Mouse (Mus musculus): Measurements from ENCODE around the gene Slc41a2. TPM values are rescaled to one million over a fixed set of nuclear protein-coding genes. Genes with fewer than 3 reads are reported as not detected.
"Not testable (repeated sequence)": the region's sequence is repeated elsewhere in the genome, so short reads cannot be mapped to it uniquely, and the experiment has no call there.

Slc41a2 gene
- polyA plus RNA-seq, 1 experiment from 2014 or later = 0.52 TPM

DNA sequence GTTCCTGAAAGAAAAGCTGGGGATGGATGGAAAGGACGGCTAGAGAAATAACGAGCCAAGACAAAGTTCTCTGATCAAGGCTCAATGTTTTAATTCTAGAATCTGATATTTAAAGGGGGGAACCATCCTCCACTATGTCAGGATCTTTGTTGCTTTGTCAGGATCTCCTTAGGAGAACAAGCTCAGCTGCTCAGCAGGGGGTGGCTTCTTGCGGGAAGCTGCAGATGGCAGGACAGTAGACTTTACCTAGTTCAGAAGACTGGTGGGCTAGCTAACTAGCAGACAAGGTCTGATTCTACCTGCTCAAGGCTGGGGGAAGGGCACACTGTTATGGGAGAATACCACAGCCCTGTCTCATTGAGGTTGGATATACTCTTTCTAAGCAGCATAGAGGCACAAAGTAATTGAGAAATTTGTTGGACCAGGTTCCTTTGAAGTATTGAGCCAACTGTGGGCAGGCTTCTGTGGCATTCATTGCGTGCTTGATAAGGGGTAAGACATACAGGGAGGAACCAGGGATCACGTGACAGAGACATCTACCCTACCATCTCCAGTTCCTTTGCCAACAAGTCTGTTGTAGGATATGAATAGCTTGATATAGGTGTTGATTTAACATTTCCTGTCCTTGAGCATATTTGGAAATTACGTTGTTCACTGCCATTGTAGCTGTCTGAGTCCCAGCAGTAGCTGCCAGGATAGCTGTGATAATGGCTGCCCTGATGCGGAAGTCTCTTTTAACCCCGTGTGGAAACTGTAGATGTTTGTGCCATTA is 39.4 kb upstream of the Slc41a2 start:
- Histone ChIP-seq H3K9me3 (ENCODE audit: low read length) (0 out of 2 replicates have a peak, but pooled peaks cover 3% of the 10 kb centered on the region), H3K4me3 (ENCODE audit: low read length) (no peak overlapping the region), H3K36me3 (ENCODE audit: insufficient read depth, low read length) (peaks cover 15% of the 10 kb centered on the region; the same call in 1 of the 2 replicates), H3K27me3 (ENCODE audit: insufficient read depth, low read length) (no peaks in the 10 kb centered on the region), H3K9ac (replicated peaks; ENCODE audit: low read length) (no peak overlapping the region), H3K27ac (ENCODE audit: low read length) (no peak overlapping the region), H3K4me2 (replicated peaks; ENCODE audit: low read depth, low read length) (no peak overlapping the region), H3K4me1 (ENCODE audit: insufficient read depth, low read length) (no peaks in the 10 kb centered on the region)
- 87% methylated on average over 8 of the region's 8 CpGs for WGBS
- no peak for ATAC-seq (ENCODE audit: low FRiP score, low TSS enrichment)

DNA sequence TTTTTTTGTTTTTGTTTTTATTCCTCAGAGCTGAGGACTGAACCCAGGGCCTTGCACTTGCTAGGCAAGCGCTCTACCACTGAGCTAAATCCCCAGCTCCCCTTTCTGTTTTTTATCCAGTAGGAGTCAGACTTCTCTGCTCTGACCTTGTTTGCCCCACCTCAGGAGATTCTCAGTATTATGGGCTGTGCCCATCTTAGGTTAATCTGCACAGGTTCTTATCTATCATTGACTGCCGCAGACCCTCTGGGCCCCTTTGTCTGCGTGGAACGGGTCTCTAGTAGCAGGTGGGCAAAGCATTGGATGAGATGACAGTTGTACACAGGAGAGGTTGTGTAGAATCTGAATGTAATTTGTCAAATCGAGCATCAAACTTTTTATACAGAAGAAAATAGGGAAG is 37.8 kb upstream of the Slc41a2 start:
- ATAC-seq (ENCODE audit: low FRiP score, low TSS enrichment); H3K27ac ChIP-seq (ENCODE audit: low read length): not testable (repeated sequence)
- WGBS = 95% methylated on average over 5 of the region's 5 CpGs

DNA sequence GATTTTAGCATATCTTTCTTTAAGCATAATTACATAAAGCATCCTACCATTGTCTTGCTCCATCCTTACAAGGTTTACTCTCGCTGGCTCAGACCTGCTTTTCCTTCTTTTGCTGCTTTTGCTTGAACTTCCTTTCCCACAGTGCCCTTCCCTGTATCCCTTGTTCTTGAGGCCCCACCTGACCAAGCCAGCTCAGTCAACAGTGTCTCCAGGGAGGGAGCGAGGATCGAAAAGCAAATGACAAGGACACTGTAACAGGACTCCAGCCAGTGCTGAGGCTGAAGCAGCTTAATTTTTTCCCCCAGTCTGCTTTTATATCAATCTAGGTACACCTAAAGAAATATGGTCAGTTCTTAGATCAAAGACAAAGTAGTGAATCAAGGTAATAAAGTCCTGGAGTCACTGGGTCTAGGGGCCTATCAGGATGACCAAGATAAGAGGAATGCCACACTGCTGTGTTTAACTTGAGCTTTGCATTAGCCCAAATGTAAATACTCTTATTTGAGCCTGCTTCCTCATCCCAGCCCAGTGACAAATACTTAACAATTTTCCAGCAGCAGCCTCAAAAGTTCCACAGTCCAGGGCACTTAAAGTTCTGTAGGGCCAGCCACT is 36.5 kb upstream of the Slc41a2 start:
- Histone ChIP-seq H3K4me3 (ENCODE audit: low read length) (no peak overlapping the region), H3K27ac (ENCODE audit: low read length) (no peak overlapping the region), H3K36me3 (ENCODE audit: insufficient read depth, low read length) (peaks cover 36% of the 10 kb centered on the region), H3K4me2 (replicated peaks; ENCODE audit: low read depth, low read length) (no peak overlapping the region), H3K4me1 (ENCODE audit: insufficient read depth, low read length) (no peaks in the 10 kb centered on the region), H3K9me3 (ENCODE audit: low read length) (no peaks in the 10 kb centered on the region), H3K27me3 (ENCODE audit: insufficient read depth, low read length) (no peaks in the 10 kb centered on the region), H3K9ac (replicated peaks; ENCODE audit: low read length) (no peak overlapping the region)
- ATAC-seq (ENCODE audit: low FRiP score, low TSS enrichment) = no peak
- 93% methylated on average over 3 of the region's 3 CpGs for WGBS

More for the DNA sequence above, 37.8 kb upstream of the Slc41a2 start:
- H3K4me1 ChIP-seq (ENCODE audit: insufficient read depth, low read length); H3K4me3 ChIP-seq (ENCODE audit: low read length); H3K9ac ChIP-seq (replicated peaks; ENCODE audit: low read length); H3K4me2 ChIP-seq (replicated peaks; ENCODE audit: low read depth, low read length); H3K9me3 ChIP-seq (ENCODE audit: low read length); H3K27me3 ChIP-seq (ENCODE audit: insufficient read depth, low read length): not testable (repeated sequence)
- peaks cover 31% of the 10 kb centered on the region for H3K36me3 ChIP-seq (ENCODE audit: insufficient read depth, low read length)

DNA sequence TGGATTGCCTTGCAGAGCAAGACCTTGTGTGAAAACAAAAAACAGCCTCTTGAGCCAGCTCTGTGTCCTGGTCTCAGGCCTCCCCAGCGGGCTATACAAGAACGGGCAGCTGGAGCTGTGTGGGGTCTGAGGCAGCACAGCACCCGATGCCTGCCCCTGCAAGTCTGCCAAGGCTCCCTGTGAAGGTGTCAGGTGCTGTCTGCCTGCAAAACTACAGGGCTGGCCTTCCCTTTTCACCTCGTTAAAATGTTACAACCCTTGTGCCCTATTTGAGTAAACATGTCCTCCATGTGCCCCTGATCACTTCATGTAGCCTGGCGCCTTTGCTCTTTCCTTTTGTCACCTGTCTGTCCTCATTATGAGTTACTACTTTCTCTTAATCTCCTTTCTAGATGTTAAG is 31.2 kb upstream of the Slc41a2 start:
- H3K27ac ChIP-seq (ENCODE audit: low read length) = no peak overlapping the region
- H3K9me3 ChIP-seq (ENCODE audit: low read length) = no peaks in the 10 kb centered on the region
- WGBS = 71% methylated on average over 5 of the region's 5 CpGs
- H3K4me2 ChIP-seq (replicated peaks; ENCODE audit: low read depth, low read length) = no peak overlapping the region
- H3K4me1 ChIP-seq (ENCODE audit: insufficient read depth, low read length) = no peaks in the 10 kb centered on the region
- H3K27me3 ChIP-seq (ENCODE audit: insufficient read depth, low read length) = no peaks in the 10 kb centered on the region
- no peak for ATAC-seq (ENCODE audit: low FRiP score, low TSS enrichment)
- no peak overlapping the region for H3K9ac ChIP-seq (replicated peaks; ENCODE audit: low read length)
- H3K4me3 ChIP-seq (ENCODE audit: low read length) = no peak overlapping the region
- peaks cover 68% of the 10 kb centered on the region for H3K36me3 ChIP-seq (ENCODE audit: insufficient read depth, low read length)

DNA sequence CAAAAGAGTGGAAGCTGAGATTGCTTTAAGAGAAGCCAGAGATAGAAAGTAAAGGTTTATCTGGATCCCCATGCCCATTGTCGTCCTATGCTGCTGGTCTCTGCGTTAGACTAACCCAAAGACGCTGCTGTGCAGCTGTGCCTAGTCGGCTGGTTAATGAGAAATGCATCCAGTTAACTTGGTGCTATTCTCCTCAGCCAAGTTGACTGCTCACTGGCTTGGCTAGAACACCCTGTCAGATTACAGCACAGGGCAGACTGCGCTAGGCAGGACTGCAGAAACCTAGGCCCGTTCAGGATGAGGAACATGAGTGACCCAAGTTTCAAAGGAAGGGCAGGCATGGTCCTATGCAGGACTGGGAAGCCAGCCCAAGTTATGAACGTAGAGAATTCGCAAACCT is 25.8 kb upstream of the Slc41a2 start:
- Histone ChIP-seq H3K9ac (replicated peaks; ENCODE audit: low read length) (no peak overlapping the region), H3K4me3 (ENCODE audit: low read length) (no peak overlapping the region), H3K27ac (ENCODE audit: low read length) (no peak overlapping the region), H3K27me3 (ENCODE audit: insufficient read depth, low read length) (no peaks in the 10 kb centered on the region), H3K4me2 (replicated peaks; ENCODE audit: low read depth, low read length) (no peak overlapping the region), H3K36me3 (ENCODE audit: insufficient read depth, low read length) (peaks cover 52% of the 10 kb centered on the region), H3K4me1 (ENCODE audit: insufficient read depth, low read length) (peaks cover 12% of the 10 kb centered on the region), H3K9me3 (ENCODE audit: low read length) (no peaks in the 10 kb centered on the region)
- WGBS = 92% methylated on average over 8 of the region's 8 CpGs
- no peak for ATAC-seq (ENCODE audit: low FRiP score, low TSS enrichment)

DNA sequence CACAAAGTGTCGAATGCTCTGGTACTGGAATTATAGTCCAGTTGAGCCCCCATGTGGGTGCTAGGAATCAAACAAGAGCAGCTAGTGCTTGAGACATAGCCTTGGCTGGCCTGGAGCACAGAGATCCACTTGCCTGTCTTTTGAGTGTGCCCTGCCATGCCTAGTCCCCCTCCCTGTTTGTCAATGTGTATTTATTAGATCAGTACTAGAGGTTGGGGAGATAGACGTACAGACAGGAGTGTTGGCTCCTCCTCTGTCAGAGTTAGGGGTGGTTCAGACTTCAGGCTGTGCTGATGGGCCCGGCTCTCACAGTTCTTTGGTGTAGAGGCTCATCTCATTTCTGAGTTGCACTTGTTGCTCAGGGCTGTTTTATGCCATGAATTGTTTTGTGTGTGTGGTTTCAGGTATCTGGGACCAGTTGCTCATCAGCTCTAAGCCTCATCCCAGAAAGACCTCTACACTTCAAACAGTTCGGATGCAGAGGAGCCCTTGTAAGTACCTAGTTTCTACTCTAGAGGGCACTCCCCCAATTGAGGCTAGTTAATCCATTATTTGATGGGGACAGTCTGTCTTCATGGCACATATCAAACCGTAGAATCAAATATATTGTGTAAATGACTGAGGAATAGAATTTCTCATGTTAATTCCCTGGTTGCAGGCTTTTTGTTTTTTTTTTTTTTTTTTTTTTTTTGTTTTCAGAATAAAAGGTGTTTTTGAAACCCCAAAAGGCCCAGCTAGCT is 24.1 kb upstream of the Slc41a2 start:
- peaks cover 39% of the 10 kb centered on the region for H3K36me3 ChIP-seq (ENCODE audit: insufficient read depth, low read length)
- H3K27ac ChIP-seq (ENCODE audit: low read length) = no peak overlapping the region
- H3K4me2 ChIP-seq (replicated peaks; ENCODE audit: low read depth, low read length) = peak overlapping the region; percentile 72
- ATAC-seq (ENCODE audit: low FRiP score, low TSS enrichment) = no peak
- H3K9me3 ChIP-seq (ENCODE audit: low read length) = no peaks in the 10 kb centered on the region
- H3K4me1 ChIP-seq (ENCODE audit: insufficient read depth, low read length) = peaks cover 12% of the 10 kb centered on the region
- 58% methylated on average over 5 of the region's 5 CpGs for WGBS
- H3K9ac ChIP-seq (replicated peaks; ENCODE audit: low read length) = 0 out of 2 replicates have a peak overlapping the region, but pooled peaks have one; percentile 88
- H3K4me3 ChIP-seq (ENCODE audit: low read length) = peak overlapping the region; percentile 96
- H3K27me3 ChIP-seq (ENCODE audit: insufficient read depth, low read length) = no peaks in the 10 kb centered on the region

DNA sequence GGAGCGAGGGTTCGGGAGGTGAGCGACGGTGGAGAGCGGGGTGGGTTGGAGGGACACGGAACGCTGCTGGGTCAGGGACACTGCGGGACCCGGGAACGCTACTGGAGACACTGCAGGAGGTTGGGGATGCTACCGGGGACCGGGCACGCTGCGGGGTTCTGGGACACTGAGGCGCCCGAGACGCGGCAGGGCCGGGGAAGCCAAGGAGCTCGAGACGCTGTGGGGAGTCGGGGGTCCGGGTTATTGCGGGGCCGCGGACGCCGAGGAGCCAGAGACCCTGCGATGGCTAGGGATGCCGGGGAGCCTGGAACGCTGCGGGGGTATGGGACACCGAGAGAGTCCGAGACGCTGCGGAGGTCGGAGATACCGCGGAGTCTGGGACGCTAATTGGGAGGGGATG is 22.7 kb upstream of the Slc41a2 start:
- no peaks in the 10 kb centered on the region for H3K9me3 ChIP-seq (ENCODE audit: low read length)
- peaks cover 24% of the 10 kb centered on the region for H3K36me3 ChIP-seq (ENCODE audit: insufficient read depth, low read length)
- H3K9ac ChIP-seq (replicated peaks; ENCODE audit: low read length) = peak overlapping the region; percentile 88
- WGBS = under 1% methylated on average over 40 of the region's 40 CpGs
- peak overlapping the region; percentile 96 for H3K4me3 ChIP-seq (ENCODE audit: low read length)
- peak overlapping the region; percentile 72 for H3K4me2 ChIP-seq (replicated peaks; ENCODE audit: low read depth, low read length)
- peak overlapping the region; percentile 86 for H3K27ac ChIP-seq (ENCODE audit: low read length)
- H3K27me3 ChIP-seq (ENCODE audit: insufficient read depth, low read length) = no peaks in the 10 kb centered on the region
- H3K4me1 ChIP-seq (ENCODE audit: insufficient read depth, low read length) = peaks cover 12% of the 10 kb centered on the region
- ATAC-seq (ENCODE audit: low FRiP score, low TSS enrichment) = peak; percentile 81

DNA sequence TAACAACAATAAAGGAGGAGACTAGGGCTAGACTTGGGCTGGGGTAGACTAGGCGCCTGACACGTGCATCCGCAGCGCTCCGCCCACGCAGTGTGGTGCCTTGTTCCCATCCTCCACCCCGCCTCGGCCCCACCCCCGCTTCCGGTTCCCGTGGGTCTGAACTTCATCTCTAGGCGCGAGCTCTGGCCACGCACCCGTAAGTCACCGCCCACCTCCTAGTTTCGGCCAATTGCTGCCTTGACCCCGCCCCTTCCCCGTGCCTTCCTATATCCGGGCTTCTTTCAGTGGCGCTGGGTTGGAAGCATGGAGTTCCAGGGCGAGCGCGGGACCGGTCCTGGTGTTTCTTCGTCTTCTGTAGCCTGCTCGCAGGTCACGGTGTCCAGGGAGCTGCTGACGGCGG is 22.3 kb upstream of the Slc41a2 start, which contains the start of gene D10Wsu102e:
TSS of gene D10Wsu102e (plus strand) at position 266 of the 400 bp plus-strand sequence.
- H3K4me2 ChIP-seq (replicated peaks; ENCODE audit: low read depth, low read length) = peak within 1 kb of the TSS; percentile 72
- no peaks in the 10 kb centered on the region for H3K27me3 ChIP-seq (ENCODE audit: insufficient read depth, low read length)
- peak within 1 kb of the TSS; percentile 96 for H3K4me3 ChIP-seq (ENCODE audit: low read length)
- peaks cover 20% of the 10 kb centered on the region; the same call in 1 of the 2 replicates for H3K36me3 ChIP-seq (ENCODE audit: insufficient read depth, low read length)
- H3K27ac ChIP-seq (ENCODE audit: low read length) = peak within 1 kb of the TSS; percentile 86
- peak; percentile 98 for ATAC-seq (ENCODE audit: low FRiP score, low TSS enrichment)
- H3K9me3 ChIP-seq (ENCODE audit: low read length) = no peaks in the 10 kb centered on the region
- H3K9ac ChIP-seq (replicated peaks; ENCODE audit: low read length) = peak within 1 kb of the TSS; percentile 88
- H3K4me1 ChIP-seq (ENCODE audit: insufficient read depth, low read length) = peaks cover 12% of the 10 kb centered on the region
- WGBS = 0% methylated on average over 30 of the region's 30 CpGs

DNA sequence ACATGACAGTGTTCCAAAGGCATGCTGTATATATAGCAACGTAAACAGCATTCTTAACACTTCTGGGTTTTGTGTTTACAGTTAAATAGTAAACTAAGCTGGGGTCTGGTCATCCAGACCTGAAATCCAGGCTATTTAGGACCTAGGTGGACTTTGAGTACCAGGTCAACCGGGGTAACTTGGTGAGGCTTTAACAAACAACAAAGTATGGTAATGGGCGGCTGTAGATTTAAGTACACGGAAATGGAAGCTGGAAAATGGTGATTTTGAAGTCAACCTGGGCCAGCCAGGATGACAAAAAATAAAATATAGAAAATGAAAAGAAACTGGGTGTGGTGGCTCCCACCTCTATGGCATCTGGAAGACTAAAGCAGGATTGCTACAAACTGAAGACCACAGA is 21.8 kb upstream of the Slc41a2 start:
- 83% methylated on average over 4 of the region's 4 CpGs for WGBS
- H3K27me3 ChIP-seq (ENCODE audit: insufficient read depth, low read length) = no peaks in the 10 kb centered on the region
- peaks cover 12% of the 10 kb centered on the region for H3K4me1 ChIP-seq (ENCODE audit: insufficient read depth, low read length)
- no peaks in the 10 kb centered on the region for H3K9me3 ChIP-seq (ENCODE audit: low read length)
- peak; percentile 18; the same call in 1 of the 2 replicates for ATAC-seq (ENCODE audit: low FRiP score, low TSS enrichment)
- peak overlapping the region; percentile 72 for H3K4me2 ChIP-seq (replicated peaks; ENCODE audit: low read depth, low read length)
- H3K4me3 ChIP-seq (ENCODE audit: low read length) = peak overlapping the region; percentile 96
- peak overlapping the region; percentile 50 for H3K9ac ChIP-seq (replicated peaks; ENCODE audit: low read length)
- H3K27ac ChIP-seq (ENCODE audit: low read length) = peak overlapping the region; percentile 63
- H3K36me3 ChIP-seq (ENCODE audit: insufficient read depth, low read length) = 0 out of 2 replicates have a peak, but pooled peaks cover 15% of the 10 kb centered on the region

Measured in kidney, embryonic 16.5 days (tissue).